Mouse (Mus musculus) cerebellum, postnatal 14 days (tissue): ENCODE measurements around the gene Cenpp.

Source experiments
- DNase-seq, 2 experiments: peaks; one replicate each; pipeline ENCODE4 v3.0.0; 2021; ENCODE audit warnings: mixed read lengths in 2 of 2

The Cenpp gene

DNA sequence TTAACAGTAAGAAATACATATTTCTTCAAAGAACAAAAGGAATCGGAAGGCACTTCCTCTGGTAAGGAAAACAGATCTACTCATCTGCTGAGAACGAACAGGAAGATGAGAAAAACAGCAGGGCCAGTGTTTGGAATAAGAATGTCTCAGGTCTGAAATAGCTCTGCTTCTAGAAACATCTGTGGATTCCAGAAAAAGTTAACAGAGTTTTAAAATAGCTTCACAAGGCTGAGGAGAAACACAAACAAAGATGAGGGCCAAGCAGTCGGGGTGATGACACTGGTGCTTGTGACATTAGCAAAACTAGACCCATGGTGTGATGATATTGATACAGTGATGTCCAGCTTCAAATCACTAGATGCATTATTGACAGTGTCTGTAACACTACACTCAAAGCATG, 145.4 kb downstream of the Cenpp start:
- DNase-seq: no peak

GRCm38 (mm10) chr13:49505776-49506175, 146.8 kb downstream of the Cenpp start:
- DNase-seq: no peak

DNA sequence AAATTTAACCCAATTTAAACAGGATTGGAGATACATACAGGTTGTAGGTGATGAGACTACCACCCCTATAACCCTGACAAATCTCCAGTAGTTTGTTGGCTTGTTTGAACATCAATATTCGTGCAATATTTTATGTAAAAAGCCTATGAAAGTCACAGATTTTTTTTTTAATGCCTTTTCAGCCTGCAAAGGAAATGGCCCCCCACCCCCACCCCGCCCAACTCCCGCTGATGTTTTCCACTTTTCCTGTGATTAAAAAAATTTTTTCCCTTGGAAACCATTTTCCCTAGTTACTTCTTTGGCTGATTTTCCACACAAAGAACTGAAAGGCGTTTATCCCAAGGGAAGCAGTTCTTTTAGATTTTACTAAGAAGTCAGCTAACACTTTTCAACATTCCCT, 148.1 kb downstream of the Cenpp start, which contains the start of gene Ecm2:
TSS of gene Ecm2 (plus strand) at position 301 of the 400 bp plus-strand sequence.
- no peak for DNase-seq

GRCm38 (mm10) chr13:49492376-49493368, 159.9 kb downstream of the Cenpp start, which contains the start of gene Tes3-ps:
Gene Tes3-ps, plus strand, starts transcription at chr13:49493318.
- no peak for DNase-seq

- no peak for DNase-seq
Observed at GRCm38 (mm10) chr13:49485388-49485787, 167.2 kb downstream of the Cenpp start.

GRCm38 (mm10) chr13:49480551-49480950, 172.0 kb downstream of the Cenpp start:
- DNase-seq: peak; percentile 19 to 38

DNA sequence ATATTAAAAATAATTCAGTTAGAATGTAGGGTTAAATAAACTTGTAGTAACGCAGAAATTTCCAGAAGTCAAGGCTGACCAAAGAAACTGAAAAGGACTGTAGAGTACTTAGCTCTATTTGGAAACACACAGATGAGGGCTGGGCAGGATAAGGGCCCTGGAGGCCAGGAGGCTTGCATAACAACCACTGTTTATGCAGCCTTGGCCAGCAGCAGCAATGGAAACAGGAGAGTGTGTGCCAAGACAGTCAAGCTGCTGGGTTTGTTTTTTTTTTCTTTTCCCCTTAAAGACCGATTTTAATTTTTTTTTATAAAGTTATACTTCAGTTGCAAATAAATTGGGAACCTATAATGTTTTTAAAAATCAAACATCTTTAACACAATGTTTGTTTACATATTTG, 172.5 kb downstream of the Cenpp start:
- DNase-seq: peak; percentile 42 to 52

DNA sequence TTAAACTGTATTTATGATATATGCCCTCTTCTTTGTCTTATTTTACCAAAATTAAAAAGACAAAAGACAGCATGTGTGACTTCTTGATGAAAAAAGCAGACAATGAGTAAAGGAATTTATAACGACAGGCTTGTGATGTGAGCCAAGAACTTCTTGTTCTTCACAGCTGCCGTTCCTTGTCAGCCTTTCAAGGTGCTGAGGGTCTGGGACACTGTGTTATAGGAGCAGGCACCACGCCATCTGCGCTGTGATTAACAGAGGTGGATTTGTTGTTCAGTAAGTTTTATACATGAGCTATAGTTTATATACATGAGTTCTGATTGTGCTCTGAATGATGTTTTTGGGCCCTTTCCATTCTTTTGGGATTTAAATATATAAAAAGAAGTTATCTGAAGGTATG, 173.2 kb downstream of the Cenpp start:
- peak in 1 of 2 experiments; percentile 12 for DNase-seq

- no peak for DNase-seq
Observed at GRCm38 (mm10) chr13:49478851-49479374, 173.7 kb downstream of the Cenpp start.

DNA sequence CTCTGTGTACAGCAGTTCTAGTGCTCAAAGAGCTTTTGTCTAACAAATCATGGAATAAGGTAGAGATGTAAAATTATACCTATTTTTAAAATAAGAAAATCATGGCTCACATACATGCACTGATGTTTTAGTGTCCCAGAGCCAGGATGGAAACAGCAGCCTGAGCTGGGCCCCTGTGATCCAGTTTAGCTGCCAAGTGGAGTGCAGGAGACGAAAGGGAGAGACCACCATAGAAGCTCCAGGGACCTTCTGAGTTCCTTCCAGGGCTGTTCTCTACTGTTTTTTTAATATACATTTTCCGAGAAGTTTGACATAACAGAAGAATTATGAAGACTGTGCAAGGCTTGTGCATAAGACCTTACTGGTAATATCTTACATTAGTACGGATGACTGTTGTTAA, 174.7 kb downstream of the Cenpp start:
- DNase-seq: no peak

DNA sequence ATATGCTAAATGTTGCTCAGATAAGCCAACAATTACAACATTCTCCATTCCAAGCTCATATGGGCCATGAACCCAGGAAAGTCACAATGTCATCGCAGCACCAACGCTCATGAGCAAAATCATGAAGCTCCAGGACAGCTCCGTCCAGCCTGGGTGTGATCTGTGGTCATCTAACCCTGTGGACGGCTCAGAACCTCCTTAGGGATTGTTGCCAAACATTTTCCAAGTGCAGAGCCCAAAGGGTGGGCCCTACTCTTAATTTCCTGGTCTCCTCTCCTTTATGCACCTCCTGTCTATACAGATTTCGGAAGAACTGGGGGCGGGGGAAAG, 179.9 kb downstream of the Cenpp start:
- DNase-seq: no peak

GRCm38 (mm10) chr13:49471981-49472675, 180.5 kb downstream of the Cenpp start:
- DNase-seq: no peak

DNA sequence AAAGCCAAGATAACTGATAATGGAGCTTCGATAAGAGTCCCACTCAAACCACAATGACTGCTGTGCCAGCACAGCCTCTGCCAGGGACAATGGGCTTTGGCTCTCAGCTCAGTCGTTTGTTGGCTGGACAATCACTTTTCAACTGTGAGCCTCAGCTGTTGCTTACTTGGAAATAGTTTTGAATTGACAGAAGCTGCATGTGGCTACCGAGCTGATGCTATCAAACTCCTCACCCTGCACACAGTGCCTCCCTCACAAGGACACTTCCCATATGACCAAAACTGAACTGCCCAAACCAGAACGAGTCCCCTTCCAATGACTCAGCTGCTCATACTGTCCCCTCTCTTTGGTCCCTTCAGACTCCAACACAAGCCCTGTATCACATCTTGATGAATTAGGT, 181.8 kb downstream of the Cenpp start:
- DNase-seq: peak; percentile 16 to 22

GRCm38 (mm10) chr13:49470319-49470718, 182.3 kb downstream of the Cenpp start:
- DNase-seq: no peak

DNA sequence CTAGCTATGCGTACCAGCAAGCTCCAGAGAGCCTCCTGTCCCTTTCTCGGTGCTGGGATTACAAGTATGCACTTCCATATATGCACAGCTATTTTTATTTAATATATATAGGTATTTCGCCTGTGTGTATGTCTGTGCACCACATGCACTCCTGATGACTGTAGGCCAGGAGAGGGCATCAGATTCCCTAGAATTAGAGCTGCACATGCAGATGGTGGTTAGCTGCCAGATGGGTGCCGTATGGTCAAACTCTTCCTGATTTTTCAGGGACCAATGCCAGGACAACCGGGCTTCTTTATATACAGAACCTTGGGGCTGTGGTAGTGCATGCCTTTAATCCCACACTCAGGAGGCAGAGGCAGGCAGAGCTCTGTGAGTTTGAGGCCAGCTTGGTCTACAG, 183.6 kb downstream of the Cenpp start:
- peak; percentile 21 to 43 for DNase-seq

GRCm38 (mm10) chr13:49467585-49467984, 185.0 kb downstream of the Cenpp start:
- no peak for DNase-seq

DNA sequence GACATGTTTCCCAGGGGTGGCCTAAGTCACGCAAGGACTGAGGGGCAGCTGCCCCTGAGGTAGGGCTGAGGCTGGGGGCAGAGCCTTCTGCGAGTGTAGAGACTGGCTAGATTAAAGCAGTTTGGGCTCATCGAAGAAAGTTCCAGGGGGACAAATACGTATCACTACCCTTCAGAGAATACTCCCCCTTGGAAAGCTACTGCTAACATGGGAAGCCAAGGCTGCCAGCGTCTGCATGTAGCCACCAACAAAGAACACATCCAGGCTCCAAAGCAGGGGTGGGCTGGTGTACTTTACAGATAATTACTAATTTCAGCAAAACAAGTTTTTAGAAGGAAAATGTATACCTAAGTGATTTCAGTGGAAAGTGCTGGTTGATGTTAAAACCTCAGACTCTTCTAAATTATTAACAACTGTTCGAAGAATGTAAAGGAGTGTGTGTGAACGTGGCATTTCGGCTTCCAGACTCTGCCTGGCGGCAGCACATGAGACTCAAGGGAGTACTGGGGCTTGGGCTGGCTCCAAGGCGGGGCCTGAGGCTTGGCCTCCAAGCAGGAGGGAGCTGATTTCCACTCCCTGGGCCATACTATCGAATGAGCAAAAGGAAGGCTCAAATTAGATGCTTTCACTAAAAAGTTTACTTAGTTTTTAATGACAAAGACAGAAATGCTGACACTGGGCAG, 186.1 kb downstream of the Cenpp start:
- DNase-seq: peak in 1 of 2 experiments; percentile 43

GRCm38 (mm10) chr13:49465875-49466274, 186.7 kb downstream of the Cenpp start:
- DNase-seq: no peak

- DNase-seq: no peak
Observed at GRCm38 (mm10) chr13:49462921-49463320, 189.7 kb downstream of the Cenpp start.

- DNase-seq: no peak
Observed at GRCm38 (mm10) chr13:49461458-49462132, 191.0 kb downstream of the Cenpp start.

DNA sequence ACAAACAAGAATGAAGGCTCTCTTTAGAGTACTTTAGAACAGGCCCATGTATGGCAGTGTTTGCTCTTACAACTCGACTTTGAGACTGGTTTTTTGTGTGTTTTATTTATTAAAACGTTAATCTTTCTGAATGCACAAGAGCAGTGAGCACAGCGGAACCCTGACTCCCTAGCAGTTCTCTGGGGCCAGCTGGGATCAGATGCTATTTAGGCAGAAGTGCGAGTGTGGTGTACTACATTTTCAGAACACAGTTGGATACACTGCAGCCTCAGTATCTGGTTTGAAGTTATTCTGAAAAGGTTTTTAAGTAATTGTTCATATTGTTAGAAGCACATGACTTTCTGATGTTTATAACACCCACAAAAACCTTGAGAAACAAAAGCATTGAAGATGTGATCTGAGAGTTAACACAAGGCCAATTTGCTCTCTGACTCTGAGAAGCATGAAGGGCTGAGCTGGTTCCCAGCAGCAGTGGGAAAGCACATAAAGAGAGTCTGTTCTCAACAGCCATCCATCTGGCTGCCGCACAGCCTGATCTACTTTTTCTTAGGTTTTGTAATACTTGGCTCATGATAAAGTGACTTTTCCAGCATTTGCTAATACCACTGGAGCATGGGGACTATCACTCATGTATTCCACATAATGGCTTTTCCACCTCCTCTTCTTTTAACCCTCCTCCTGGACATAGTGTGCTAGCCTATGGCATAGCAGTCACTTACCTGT, 191.7 kb downstream of the Cenpp start:
- DNase-seq: no peak

GRCm38 (mm10) chr13:49460276-49460675, 192.3 kb downstream of the Cenpp start:
- DNase-seq: no peak
